Mouse (Mus musculus) bone marrow macrophage, adult 2 months (primary cell): ENCODE measurements around the gene Mfsd14b. TPM values are rescaled to one million over a fixed set of nuclear protein-coding genes. Genes with fewer than 3 reads are reported as not detected.

Experiments used
- H3K27ac ChIP-seq: 2 replicates; pipeline ENCODE4 v1.5.1; 2012; ENCODE audit warnings: low read depth, low read length; ENCODE audit not compliant: insufficient read depth
- H3K4me1 ChIP-seq: 2 replicates; pipeline ENCODE4 v1.6.1; 2012; ENCODE audit warnings: low read length; ENCODE audit not compliant: control insufficient read depth, insufficient read depth
- H3K4me3 ChIP-seq: 2 replicates; pipeline ENCODE4 v1.5.1; 2012; ENCODE audit warnings: mild to moderate bottlenecking, low read length, moderate library complexity; ENCODE audit not compliant: insufficient read depth
- CTCF ChIP-seq: IDR thresholded peaks from 2 replicates; pipeline ENCODE4 v1.5.1; 2012; ENCODE audit warnings: low read depth, mild to moderate bottlenecking, low read length, moderate library complexity
- POLR2A ChIP-seq: IDR thresholded peaks from 2 replicates; pipeline ENCODE4 v1.6.1; 2012; ENCODE audit warnings: mild to moderate bottlenecking, low read depth, low read length, borderline replicate concordance
- polyA plus RNA-seq: library from polyadenylated mRNA; stranded (reverse); fragments of >200 nt; gene quantifications from 2 replicates; pipeline ENCODE4 v1.2.4, GENCODE M21; 2012; ENCODE audit not compliant: missing spikeins, insufficient read depth, insufficient read length

Mfsd14b gene
- polyA plus RNA-seq, 1 experiment: 59.2 TPM

GRCm38 (mm10) chr13:65097018-65097417, 15.8 kb downstream of the Mfsd14b start:
- peaks cover 24% of the 10 kb centered on the region for H3K4me1 ChIP-seq
- no peak overlapping the region for H3K27ac ChIP-seq
- no peak overlapping the region for H3K4me3 ChIP-seq
- TF ChIP-seq CTCF (no peak), POLR2A (no peak)

GRCm38 (mm10) chr13:65095923-65096322, 16.9 kb downstream of the Mfsd14b start:
- Histone ChIP-seq H3K27ac (no peak overlapping the region), H3K4me3 (no peak overlapping the region), H3K4me1 (peaks cover 19% of the 10 kb centered on the region)
- TF ChIP-seq POLR2A (no peak), CTCF (no peak)

- Histone ChIP-seq H3K27ac (no peak overlapping the region), H3K4me3 (no peak overlapping the region), H3K4me1 (no peaks in the 10 kb centered on the region)
- no peak for TF ChIP-seq POLR2A
Observed at GRCm38 (mm10) chr13:65069969-65070368, 42.8 kb downstream of the Mfsd14b start.

- Histone ChIP-seq H3K4me3 (no peak within 1 kb of the TSS), H3K4me1 (no peaks in the 10 kb centered on the region), H3K27ac (no peak within 1 kb of the TSS)
- TF ChIP-seq POLR2A: no peak
- no peak for TF ChIP-seq CTCF
Observed at GRCm38 (mm10) chr13:65052660-65053059, 60.1 kb downstream of the Mfsd14b start, which contains the start of gene Prss47. TSS of gene Prss47 (minus strand) at chr13:65052760.

GRCm38 (mm10) chr13:65035057-65035456, 77.7 kb downstream of the Mfsd14b start:
- no peak overlapping the region for H3K27ac ChIP-seq
- no peak for TF ChIP-seq POLR2A
- H3K4me3 ChIP-seq: no peak overlapping the region
- H3K4me1 ChIP-seq: no peaks in the 10 kb centered on the region

- no peaks in the 10 kb centered on the region for H3K4me1 ChIP-seq
- TF ChIP-seq POLR2A (no peak), CTCF (no peak)
- no peak within 1 kb of the TSS for H3K4me3 ChIP-seq
- H3K27ac ChIP-seq: no peak within 1 kb of the TSS
Observed at GRCm38 (mm10) chr13:65032758-65033157, 80.0 kb downstream of the Mfsd14b start, which contains the start of gene Spata31d1c. TSS of gene Spata31d1c (plus strand) at chr13:65033058.

Other genes starting within 250 kb of the Mfsd14b start
- gene Cntnap3, start 209.0 kb downstream of the Mfsd14b start, polyA plus RNA-seq: not detected in 2 replicates
- not detected in 2 replicates for gene Spata31, start 195.6 kb downstream of the Mfsd14b start, polyA plus RNA-seq
- gene Spata31d1c, start 79.9 kb downstream of the Mfsd14b start, polyA plus RNA-seq: not detected in 2 replicates
- not detected in 2 replicates for gene Prss47, start 60.2 kb downstream of the Mfsd14b start, polyA plus RNA-seq
- not detected in 2 replicates for gene Olfr465-ps1, start 25.1 kb upstream of the Mfsd14b start, polyA plus RNA-seq
- gene Olfr466, start 37.3 kb upstream of the Mfsd14b start, polyA plus RNA-seq: not detected in 2 replicates
- gene Nlrp4f, start 93.0 kb upstream of the Mfsd14b start, polyA plus RNA-seq: not detected in 2 replicates
- not detected in 2 replicates for gene Gm10775, start 146.6 kb upstream of the Mfsd14b start, polyA plus RNA-seq
- gene Zfp369, start 165.8 kb upstream of the Mfsd14b start, polyA plus RNA-seq: 21.1 and 22.2 TPM in 2 replicates